Mouse (Mus musculus): ENCODE results near the gene Frmd3.
"Not testable (repeated sequence)": the region's sequence is repeated elsewhere in the genome, so short reads cannot be mapped to it uniquely, and the experiment has no call there.

Gene Frmd3

DNA sequence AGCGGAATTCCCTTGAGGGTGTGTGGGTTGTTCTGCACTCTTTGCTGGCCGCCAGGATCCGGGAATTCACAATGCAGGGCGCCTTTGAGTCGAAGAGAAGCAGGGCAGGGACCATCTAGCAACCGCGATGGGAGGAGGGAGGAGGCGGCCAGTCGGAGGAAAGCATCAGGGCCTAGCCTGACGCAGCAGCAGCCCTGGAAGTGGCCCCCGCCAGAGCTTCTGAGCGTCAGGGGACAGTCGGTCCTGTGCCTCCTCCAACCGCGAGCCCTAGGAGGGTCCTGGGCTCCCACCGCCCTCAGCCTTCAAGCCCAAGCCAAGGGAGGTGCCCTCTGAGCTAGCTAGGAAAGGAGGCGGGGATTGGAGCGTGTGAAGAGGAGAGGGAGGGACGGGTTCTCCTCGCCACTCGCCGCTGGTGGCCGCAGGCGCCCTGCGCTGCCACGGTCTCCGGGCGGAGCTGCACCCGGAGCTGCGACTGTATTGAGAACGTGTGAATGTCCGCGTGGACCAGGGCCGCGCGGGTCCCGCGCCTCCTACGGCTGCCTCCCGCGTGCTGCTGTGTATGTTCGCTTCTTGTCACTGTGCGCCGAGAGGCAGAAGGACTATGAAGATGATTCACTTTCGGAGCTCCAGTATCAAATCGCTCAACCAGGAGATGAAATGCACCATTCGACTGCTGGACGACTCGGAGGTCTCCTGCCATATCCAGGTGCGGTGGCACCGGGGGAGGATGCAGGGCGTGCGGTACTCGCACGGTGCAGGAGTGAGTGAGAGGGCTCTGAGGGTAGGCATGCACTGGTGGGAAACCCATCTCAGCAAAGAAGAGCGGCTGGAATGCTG is at the start of gene Frmd3:
TSS of gene Frmd3 (plus strand) at position 232 of the 837 bp plus-strand sequence.
- peak; percentile 63 for DNase-seq (ENCODE audit: low read depth, low spot score)

DNA sequence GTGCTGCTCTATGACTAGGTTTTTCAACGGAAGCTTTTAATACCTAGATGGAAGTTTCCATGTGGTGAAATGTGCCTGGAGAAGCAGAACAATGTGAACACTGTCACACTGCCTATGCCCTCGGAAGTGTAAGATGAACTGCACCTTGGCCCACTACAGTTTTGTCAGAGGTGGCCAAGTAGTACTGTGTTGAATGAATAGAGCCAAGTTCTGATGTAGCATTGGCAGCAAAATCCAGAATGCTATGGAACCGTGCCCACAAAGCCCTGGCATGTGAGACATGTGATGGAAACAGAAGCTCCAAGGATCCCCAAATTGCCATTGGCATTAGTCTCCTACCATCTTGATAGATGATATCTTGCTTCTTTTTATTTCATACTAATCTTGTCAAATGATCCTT is 32.8 kb upstream of the Frmd3 start:
- no peak for DNase-seq (ENCODE audit: low read depth, low spot score)

- no peak for DNase-seq (ENCODE audit: low read depth, low spot score)
These were observed 965 bp upstream of the Frmd3 start for GRCm38 (mm10) chr4:74012277-74012676.

DNA sequence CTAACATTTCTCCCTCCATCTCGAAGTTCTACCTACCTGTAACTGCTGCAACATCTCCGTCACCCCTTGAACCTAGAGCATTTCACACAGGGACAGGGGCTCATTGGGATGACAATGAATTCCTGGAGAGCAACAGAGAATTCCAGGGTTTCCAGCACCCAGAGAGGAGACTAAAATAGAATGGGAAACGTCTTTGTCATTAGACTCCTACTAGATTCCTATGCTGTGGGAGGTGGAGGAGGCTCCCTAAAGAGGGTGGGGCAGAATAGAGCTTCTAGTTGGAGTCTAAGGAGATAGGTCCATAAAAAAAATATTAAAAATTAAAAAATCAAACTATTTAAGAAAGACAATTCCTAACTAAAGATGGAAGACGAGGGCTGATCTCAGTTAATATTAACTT is 542 bp upstream of the Frmd3 start:
- DNase-seq (ENCODE audit: low read depth, low spot score) = peak; percentile 4

DNA sequence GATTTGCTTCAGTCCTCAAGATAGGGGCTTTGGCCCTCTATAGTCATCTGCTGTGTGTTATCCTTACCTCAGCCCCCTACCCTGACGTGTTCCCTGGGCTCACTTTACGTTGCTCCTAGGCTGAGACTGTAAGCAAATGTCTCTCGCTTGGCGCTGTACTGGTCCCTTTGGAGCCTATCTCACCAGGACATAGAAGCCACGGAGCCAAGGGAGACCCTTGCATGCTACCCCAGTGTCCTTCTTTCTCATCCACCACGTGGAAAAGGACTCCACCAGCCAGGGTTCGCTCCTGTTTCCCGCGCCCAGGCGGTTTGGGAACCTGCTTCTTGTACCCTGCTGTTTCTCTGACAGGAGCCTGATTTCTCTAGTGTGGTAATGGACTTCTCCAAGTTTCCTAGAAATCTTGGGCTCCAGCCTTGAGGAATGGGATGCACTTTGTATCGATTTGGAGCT is 832 bp downstream of the Frmd3 start:
- no peak for DNase-seq (ENCODE audit: low read depth, low spot score)

DNA sequence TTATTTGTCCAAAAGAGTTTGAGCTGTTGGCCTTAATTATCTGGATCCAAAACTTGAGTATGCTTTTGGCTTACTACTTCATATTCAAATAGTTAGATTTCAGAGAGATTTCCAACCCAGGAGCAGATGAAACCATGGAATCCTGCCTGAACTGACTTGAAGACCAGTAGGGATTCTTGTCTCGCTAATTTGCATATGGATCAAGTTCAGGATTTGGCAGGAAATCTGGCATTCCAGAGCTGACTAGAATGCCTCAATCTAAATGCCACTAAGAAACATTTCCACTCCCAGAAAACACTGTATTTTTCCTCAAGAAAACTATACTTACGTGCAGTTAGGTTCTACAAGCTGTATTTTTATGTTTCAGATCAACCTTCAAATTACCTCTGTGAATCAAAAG is 6.8 kb downstream of the Frmd3 start:
- peak; percentile 22 for DNase-seq (ENCODE audit: low read depth, low spot score)

- no peak for DNase-seq (ENCODE audit: low read depth, low spot score)
These were observed 30.0 kb downstream of the Frmd3 start for GRCm38 (mm10) chr4:74043226-74043625.

DNA sequence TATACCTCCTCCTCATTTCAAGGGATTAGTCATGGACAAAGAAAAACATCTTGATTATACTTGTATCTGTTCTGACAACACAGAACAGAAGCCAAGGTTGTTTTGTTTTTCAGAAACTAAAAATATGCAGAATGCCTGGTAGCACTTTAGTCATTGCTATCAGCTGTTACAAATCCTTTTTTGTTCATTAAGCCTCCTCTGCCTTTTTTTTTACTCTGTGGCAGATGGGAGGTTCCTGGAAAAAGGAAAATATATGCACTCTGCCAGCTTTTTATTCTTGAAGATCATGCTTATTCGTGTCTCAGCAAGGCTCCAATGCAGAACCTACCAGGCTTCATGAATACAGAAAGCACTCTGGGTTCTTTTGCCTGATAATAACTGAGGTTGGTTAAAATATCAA is 38.5 kb downstream of the Frmd3 start:
- DNase-seq (ENCODE audit: low read depth, low spot score) = no peak

DNA sequence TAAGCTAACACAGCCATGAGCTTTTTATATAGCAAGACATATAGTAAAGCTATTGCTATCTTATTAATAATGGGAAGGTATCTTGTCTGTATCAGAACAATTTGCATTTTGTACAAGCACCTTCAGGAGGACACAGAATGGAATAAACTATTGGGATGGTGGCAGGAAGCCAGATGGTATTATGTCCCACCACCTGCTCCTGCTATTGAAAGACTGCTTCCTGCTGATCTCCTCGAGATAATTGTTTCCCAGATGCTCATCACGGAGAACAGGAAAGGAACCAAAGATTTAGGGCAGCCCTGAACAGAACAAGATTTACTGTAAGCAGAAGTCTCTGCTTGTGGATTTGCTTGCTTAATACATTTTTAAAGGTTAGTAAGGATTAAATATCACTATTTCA is 63.5 kb downstream of the Frmd3 start:
- DNase-seq (ENCODE audit: low read depth, low spot score) = no peak

- DNase-seq (ENCODE audit: low read depth, low spot score) = no peak
These were observed 97.6 kb downstream of the Frmd3 start for GRCm38 (mm10) chr4:74110816-74111215.

- no peak for DNase-seq (ENCODE audit: low read depth, low spot score)
These were observed 178.3 kb downstream of the Frmd3 start for GRCm38 (mm10) chr4:74191528-74191927.

DNA sequence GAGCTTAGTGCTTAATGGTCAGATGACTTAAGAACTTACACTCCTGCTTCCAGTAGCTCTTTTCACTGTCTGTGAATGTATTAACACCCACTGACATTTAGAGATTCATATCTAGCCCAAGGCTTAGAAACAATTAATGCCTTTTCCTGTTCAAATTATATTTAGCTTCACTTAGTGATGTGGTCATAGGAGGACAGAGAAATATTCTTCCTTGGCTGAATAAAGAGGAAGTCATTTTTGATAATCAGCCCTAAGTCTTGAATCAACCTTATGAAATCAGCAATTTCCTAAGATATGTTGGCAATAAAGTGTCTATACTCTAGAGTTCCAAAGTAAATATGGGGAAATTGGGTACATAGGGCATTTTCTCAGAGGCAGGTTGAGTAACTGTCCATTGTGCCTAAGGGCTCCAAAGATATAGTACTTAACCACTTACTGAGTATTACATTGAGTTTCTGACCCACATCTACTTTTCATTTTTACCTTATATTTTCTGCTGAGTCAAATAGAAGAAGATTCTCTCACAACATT is 188.1 kb downstream of the Frmd3 start:
- DNase-seq (ENCODE audit: low read depth, low spot score) = no peak

DNA sequence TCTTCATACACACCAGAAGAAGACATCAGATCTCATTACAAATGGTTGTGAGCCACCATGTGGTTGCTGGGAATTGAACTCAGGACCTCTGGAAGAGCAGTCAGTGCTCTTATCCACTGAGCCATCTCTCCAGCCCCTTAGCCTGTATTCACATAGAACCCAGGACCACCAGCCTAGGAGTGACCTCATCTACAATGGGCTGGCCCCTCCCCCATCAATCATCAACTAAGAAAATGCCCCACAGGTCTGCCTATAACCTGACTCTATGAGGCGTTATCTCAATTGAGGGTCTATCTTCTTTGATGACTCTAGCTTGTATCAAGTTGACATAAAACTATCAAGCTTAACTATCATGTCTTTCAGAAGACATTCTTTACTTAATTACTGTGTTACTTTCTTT is 208.5 kb downstream of the Frmd3 start:
- DNase-seq (ENCODE audit: low read depth, low spot score) = not testable (repeated sequence)

DNA sequence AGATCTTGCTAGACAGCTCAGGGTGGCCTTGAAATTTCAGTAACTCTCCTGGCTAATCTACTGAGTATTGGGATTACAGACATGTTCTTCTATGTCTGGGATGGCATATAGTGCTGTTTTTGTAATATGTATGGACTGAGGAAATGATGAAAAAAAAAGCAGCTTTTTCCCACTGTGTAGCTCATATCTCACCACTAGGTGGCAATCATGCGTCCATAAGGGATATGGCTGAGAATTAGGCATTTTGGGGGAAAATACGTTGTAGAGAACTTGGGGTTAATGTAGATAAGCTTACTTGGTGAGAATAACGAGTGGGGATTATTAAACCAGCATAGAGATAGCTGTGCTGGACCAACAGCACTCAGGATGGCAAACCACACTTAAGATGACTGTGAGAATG is 209.1 kb downstream of the Frmd3 start:
- DNase-seq (ENCODE audit: low read depth, low spot score) = peak; percentile 48

- peak; percentile 13 for DNase-seq (ENCODE audit: low read depth, low spot score)
These were observed 211.0 kb downstream of the Frmd3 start for GRCm38 (mm10) chr4:74224210-74224609.

GRCm38 (mm10) chr4:74230994-74231393 is 217.8 kb downstream of the Frmd3 start:
- DNase-seq (ENCODE audit: low read depth, low spot score) = peak; percentile 79

GRCm38 (mm10) chr4:74231405-74231804 is 218.2 kb downstream of the Frmd3 start:
- DNase-seq (ENCODE audit: low read depth, low spot score) = peak; percentile 79

DNA sequence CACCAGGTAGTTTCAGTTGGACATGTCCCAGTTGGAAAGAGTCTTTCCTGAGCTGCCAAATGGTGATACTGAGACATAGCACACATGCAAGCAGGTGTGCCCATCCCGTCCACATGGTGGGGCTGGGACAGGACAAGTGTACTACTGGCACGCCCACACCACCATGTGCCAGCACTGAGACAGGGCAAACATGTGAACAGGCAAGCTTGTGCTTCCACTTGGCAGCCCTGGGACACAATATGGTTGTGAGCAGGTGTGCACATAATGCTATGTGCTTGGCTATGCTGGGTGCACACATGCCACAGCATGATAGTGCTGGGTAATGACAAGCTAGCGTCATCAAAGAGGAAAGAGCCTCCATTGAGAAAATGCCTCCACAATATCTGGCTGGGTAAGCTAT is 220.3 kb downstream of the Frmd3 start:
- no peak for DNase-seq (ENCODE audit: low read depth, low spot score)

DNA sequence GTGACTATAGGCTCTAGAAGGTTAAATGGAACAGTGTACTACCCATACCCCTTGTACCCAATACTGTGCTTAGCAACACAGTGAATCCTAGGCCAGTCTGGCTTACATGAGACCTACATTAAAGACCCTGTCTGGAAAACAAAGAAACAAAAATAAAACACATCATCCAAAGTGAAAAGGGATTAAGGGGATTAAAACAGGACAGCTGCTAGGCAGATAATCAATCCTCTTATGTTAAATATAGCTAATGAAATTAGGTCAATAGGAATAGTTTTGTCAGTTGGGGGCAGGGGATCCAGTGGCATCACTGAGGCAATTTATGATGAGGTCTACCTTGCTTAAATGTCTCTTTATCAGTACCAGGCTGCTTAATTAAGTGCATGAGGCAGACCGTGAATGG is 228.9 kb downstream of the Frmd3 start, which contains the start of gene Kdm4c:
TSS of gene Kdm4c (plus strand) at position 322 of the 400 bp plus-strand sequence.
- DNase-seq (ENCODE audit: low read depth, low spot score) = no peak
